Mouse (Mus musculus) ovary, adult 2 months (tissue): ENCODE measurements around the gene Elf3. TPM values are rescaled to one million over a fixed set of nuclear protein-coding genes. Genes with fewer than 3 reads are reported as not detected.

Experiments
- polyA plus RNA-seq: library from polyadenylated mRNA; depleted of rRNA; stranded (reverse); fragments of >200 nt; gene quantifications from 2 replicates; pipeline ENCODE4 v1.2.3, GENCODE M21; 2012; rRNA removed

The Elf3 gene
- 30.0 and 44.9 TPM in 2 replicates for polyA plus RNA-seq

GRCm38 (mm10) chr1:135258380-135259127, at the start of gene Elf3:
Gene Elf3 (minus strand): TSS chr1:135258568.

GRCm38 (mm10) chr1:135283826-135284291, 25.5 kb upstream of the Elf3 start, which contains the start of gene Rnpep:
Gene Rnpep (minus strand): TSS chr1:135284084.

Other genes starting within 250 kb of the Elf3 start
- gene Lgr6, start 153.3 kb downstream of the Elf3 start, polyA plus RNA-seq, result 16.8 and 43.1 TPM in 2 replicates
- gene Ptpn7, start 125.9 kb downstream of the Elf3 start, polyA plus RNA-seq, result 2.6 and 3.0 TPM in 2 replicates
- gene Arl8a, start 111.7 kb downstream of the Elf3 start, polyA plus RNA-seq, result 61.2 and 73.1 TPM in 2 replicates
- 0.51 and 0.75 TPM in 2 replicates for gene Gpr37l1, start 90.9 kb downstream of the Elf3 start, polyA plus RNA-seq
- gene Rnpep, start 25.5 kb upstream of the Elf3 start, polyA plus RNA-seq, result 37.2 and 60.2 TPM in 2 replicates
- 38.9 and 47.8 TPM in 2 replicates for gene Timm17a, start 55.2 kb upstream of the Elf3 start, polyA plus RNA-seq
- gene Lmod1, start 66.2 kb upstream of the Elf3 start, polyA plus RNA-seq, result 28.7 and 41.9 TPM in 2 replicates
- gene Shisa4, start 116.7 kb upstream of the Elf3 start, polyA plus RNA-seq, result 44.5 and 51.2 TPM in 2 replicates
- gene Ipo9, start 171.9 kb upstream of the Elf3 start, polyA plus RNA-seq, result 176 and 195 TPM in 2 replicates